Mouse (Mus musculus) v-Abl transformed pro-B cells (cell line): ENCODE data around the gene F11r.

ENCODE experiments used
- in situ Hi-C, 2 experiments: fragments of 400-800 bp; cut with MboI; formaldehyde crosslinking; loops; one replicate each; pipeline ENCODE4 v1.15.1; 2025; ENCODE audit not compliant: unreplicated experiment in 2 of 2

F11r gene

DNA sequence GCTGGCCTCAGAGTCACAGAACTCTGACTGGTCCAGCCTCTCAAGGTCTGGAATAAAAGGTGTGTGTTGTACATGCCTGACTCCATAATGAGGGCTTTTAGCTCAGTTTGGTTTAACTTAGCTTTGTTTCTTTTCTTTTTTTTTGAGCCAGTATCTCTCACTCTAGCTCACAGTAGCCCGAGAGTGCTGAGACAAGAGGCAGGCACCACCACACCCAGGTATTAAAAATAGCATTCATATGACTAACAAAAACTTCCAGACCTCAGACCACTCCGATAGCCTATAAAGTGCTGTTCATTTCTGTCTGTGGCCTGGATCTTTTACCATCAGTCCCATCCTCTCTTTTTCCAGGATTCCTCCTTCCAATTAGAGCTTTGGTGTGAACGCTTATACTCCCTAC lies 32.3 kb downstream of the F11r start:
- in situ Hi-C loops, result loop anchor here in 1 of 2 experiments (10.0 kb wide), 2 partner anchors 165 to 255 kb away; no protein-coding TSS in a partner anchor

DNA sequence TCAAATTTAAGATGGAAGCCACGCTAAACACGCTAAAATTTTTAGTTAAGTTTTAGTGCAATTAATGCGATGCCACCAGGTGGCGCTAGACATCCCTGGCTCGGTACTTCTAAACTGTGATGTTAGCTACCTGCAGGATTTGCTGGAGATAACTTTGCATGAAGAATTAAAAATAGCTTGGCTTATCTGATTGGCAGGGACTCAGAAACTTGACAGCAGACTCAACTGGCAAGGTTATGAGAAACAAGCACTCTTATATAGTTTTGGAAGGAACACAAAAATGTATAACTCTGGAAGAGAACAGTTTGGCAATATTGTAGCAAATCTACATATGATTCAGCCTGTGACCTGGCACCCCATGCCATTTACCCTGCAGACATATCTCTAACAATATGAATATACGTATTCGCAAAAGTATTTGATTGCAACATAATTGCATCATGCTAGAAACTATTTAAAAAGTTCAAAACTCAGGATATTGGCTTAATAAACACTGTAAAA lies 33.1 kb downstream of the F11r start:
- in situ Hi-C loops, result loop anchor here in 1 of 2 experiments (10.0 kb wide), 1 partner anchor 166 kb away; no protein-coding TSS in a partner anchor

DNA sequence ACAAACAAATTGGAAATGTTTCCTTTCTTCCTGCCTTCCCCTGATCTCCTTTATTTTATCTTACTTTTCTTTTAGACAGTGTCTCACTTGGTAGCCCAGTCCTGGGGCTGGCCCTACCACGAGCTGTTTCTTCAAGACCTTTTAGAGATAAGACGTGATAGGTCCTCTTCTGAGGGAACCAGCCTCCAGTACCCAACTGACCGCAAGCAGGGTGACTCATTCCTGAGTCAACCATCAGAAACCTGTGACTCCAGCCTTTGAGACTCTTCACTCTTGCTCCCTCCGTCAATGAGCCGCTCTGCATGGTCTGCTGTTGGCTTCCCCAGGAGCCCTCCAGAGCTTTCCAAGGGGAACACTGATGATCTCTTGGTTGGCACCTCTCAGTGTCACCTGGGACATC lies 33.6 kb downstream of the F11r start:
- in situ Hi-C loops, result loop anchor here in 1 of 2 experiments (10.0 kb wide), 1 partner anchor 166 kb away; no protein-coding TSS in a partner anchor

DNA sequence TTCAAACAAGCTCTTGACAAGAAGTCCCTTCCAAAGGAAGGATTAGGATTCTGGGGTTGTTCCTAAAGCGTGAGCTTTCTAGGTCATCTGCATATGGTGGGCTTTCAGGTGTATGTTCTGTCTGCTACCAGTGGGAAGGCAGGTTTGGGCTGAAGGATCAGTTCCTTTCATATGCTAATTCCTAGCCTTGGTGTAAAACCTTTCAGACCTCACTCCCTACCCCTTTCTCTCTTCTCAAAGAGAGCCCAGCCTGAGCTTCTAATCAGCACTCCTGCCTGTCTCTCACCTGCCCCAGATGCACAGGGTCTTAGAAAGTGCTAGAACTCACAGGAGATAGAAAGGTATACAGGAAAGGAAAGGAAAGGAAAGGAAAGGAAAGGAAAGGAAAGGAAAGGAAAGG lies 34.1 kb downstream of the F11r start:
- in situ Hi-C loops, result loop anchor here in 1 of 2 experiments (10.0 kb wide), 1 partner anchor 167 kb away; no protein-coding TSS in a partner anchor

DNA sequence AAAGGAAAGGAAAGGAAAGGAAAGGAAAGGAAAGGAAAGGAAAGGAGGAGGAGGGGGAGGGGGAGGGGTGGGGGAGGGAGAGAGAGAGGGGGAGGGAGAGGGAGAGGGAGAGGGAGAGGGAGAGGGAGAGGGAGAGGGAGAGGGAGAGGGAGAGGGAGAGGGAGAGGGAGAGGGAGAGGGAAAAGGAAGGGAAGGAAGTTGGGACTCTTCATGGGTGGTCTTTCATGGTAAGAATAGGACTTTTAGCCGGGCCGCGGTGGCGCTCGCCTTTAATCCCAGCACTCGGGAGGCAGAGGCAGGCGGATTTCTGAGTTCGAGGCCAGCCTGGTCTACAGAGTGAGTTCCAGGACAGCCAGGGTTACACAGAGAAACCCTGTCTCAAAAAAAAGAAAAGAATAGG lies 34.6 kb downstream of the F11r start:
- in situ Hi-C loops, result loop anchor here in 1 of 2 experiments (10.0 kb wide), 1 partner anchor 167 kb away; no protein-coding TSS in a partner anchor

DNA sequence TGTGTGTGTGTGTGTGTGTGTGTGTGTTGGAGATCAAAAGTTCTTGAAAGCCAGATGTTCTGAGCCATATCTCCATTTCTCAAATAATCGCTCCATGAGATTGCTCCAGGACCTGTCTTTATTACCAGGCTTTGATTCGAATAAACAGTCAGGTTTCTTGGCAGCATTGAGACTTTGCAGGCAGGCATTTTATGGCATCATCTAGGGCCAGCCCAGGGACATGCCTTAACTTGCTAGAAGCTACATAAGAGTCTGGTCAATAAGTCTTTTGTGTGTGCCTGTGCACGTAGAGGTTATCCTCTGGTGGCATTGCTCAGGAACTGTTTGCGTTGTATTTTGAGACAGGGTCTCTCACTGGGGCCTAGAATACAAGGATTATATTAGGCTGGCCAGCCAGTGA lies 36.2 kb downstream of the F11r start:
- in situ Hi-C loops, result loop anchor here in 1 of 2 experiments (10.0 kb wide), 1 partner anchor 169 kb away; no protein-coding TSS in a partner anchor

DNA sequence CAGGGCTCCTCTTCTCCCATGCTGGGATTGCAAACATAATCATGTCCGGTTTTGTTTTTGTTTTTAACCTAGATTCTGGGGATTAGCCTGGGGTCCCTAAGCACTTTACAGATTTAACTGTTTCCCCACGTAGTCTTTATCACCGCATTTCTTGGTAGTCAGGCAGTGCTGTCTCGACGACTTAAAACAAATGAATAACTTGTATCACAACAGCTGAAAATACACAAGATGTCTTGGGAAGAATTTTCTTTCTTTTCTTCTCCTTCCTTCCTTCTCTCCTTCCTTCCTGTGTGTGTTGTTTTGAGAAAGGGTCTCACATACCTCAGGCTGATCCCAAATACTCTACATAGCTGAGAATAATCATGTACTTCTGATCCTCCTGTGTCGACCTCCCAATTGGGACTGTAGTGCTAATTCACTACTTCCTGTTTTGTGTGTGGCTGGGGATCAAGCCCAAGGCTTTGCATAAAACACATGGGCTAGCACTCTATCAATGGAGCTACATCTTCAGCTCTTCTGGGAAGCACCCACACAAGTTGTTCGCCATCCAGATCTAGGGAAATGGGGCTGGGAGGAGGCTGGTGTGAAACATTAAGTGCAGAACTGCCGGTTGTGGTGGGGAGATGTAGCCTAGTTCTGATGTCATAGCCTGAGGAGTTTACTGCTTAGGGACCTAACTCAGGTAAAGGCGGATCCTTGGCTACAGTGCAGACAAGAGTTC lies 36.7 kb downstream of the F11r start:
- in situ Hi-C loops, result loop anchor here in 1 of 2 experiments (10.0 kb wide), 1 partner anchor 169 kb away; no protein-coding TSS in a partner anchor

DNA sequence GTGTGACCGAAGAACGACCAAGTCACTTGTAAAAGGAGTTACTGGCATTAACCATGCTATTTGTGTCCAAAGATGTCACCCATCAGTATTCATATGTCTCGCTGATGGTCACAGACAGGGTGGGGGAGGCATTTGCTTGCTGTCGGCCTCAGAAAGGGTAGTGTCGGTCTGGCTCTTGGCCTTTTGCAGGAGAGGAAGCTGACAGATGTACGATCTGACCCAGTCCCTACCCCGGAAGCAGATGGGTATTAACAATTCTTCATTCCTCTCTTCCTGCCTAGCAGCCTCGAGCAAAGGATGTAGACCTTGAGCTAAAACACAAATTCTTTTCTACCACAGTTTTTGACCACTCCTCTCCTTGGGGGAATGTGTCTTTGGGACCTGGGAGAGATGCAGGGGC lies 39.8 kb downstream of the F11r start:
- in situ Hi-C loops, result loop anchor here (5.0 to 25.0 kb wide), 6 partner anchors 110 to 590 kb away; partner anchors contain the start of genes Klhdc9 (in 2 of the 2), Cfap126 (in 1 of the 2), Dusp12 (in 1 of the 2) and Gm26620 (in 1 of the 2)

DNA sequence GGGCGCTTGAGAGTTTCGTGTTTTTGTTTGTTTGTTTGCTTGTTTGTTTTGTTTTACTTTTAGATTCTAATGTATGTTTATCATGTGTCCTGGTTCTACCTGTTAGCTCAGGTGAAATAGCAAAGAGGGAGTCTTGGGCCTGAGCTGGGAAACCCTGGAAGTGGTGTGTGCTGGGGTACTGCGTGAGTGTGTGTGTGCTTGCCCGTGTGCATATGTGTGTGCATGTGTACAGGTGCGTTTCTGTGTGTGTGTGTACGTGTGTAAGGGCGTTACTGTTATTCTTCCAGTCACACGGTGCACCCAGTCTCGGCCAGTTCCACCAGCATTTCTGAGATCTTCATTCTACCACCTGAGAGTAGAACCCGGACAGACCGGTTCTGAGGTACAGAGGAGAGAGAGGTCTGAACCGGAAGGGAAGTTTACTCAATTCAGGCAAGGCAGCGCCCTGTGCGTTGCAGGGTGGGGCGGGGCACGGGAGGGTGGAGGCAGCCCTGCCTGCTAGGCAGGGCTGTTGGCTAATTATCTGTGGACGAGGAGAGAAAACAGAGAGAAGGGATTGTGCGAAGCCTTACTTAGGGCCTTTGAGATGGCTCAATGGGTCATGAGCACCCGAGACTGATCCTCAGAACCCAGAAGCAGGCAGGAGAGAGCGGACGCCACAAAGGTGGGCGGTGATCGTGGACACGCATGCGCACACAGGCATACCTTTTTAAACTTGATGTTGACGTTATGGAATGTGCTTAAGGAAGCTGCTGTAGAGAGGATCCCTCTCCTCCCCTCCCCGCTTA lies 40.6 kb downstream of the F11r start:
- in situ Hi-C loops, result loop anchor here (5.0 to 25.0 kb wide), 6 partner anchors 109 to 591 kb away; partner anchors contain the start of genes Klhdc9 (in 2 of the 2), Cfap126 (in 1 of the 2), Dusp12 (in 1 of the 2) and Gm26620 (in 1 of the 2)

DNA sequence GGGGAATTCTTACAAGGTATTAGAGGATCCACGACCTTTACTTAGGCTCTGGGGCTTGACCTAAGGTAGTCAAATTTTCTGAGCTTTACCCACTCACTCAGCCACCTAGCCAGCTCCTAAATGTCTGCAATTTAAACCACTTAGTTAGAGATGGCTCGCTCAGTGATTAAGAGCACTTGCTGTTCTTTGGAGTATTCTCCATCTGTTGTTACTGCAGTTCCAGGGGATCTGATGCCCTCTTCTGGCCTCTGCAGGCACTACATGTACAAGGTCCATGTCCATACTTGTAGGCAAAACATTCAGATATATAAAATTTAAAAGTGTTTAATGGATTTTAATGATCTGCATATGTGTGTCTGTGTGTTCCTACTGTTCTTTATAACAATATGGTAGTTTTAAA lies 41.6 kb downstream of the F11r start:
- in situ Hi-C loops, result loop anchor here (5.0 to 25.0 kb wide), 6 partner anchors 108 to 592 kb away; partner anchors contain the start of genes Klhdc9 (in 2 of the 2), Cfap126 (in 1 of the 2), Dusp12 (in 1 of the 2) and Gm26620 (in 1 of the 2)

DNA sequence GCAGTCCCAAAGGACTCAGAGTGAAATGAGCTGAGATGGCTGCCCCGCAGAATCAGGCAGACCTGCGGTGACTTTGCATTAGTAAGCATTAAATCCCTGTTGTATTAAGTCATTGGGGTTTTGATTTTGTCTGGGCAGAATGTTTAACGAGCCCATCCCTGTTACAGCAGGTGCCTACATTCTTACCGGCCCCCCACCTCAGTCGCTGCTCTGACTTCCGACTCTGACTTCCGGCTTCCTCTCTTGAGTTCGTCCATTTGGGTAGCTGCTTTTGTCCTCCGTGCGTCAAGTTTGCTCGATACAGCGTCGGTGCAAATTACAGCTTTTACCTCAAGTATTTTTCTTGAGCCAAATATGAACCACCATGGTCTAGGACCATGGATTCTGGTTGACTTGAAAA lies 56.9 kb downstream of the F11r start:
- in situ Hi-C loops, result loop anchor here (10.0 to 25.0 kb wide), 5 partner anchors 93 to 607 kb away; partner anchors contain the start of genes Cfap126 (in 2 of the 2), Dusp12 (in 1 of the 2) and Gm26620 (in 1 of the 2)

DNA sequence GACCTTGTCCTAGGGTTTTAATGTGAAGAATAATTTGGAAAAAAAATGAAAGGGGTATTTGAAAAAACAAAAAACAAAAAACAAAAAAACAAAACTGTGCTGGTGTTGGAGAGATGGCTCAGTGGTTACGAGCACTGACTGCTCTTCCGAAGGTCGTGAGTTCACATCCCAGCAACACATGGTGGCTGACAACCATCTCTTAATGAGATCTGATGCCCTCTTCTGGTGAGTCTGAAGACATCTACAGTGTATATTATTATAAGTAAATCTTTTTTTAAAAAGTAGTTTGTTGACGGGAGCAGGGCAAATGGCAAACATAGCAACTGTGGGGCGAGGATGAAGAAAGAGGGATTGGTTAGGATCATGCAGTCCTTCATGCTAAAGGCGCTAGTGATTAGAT lies 58.0 kb downstream of the F11r start:
- in situ Hi-C loops, result loop anchor here (10.0 to 25.0 kb wide), 5 partner anchors 92 to 608 kb away; partner anchors contain the start of genes Cfap126 (in 2 of the 2), Dusp12 (in 1 of the 2) and Gm26620 (in 1 of the 2)

DNA sequence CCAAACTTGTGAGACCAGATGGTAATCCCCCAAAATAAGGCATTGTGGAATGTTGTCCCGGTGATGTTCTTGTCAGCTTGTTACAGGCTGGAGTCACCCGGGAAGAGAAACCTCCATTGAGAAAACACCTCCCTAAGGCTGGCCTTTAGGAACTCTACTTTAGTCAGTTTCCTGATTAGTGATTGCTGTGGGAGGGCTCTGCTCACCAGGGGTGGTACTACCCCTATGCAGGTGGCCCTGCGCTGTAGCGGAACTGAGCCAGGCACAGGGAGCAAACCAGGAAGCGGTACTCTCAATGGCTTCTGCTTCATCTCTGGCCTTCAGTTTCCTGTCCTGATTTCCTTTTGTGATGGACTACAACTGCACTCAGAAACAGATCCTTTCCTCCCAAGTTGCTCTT lies 62.5 kb downstream of the F11r start:
- in situ Hi-C loops, result loop anchor here (10.0 to 25.0 kb wide), 5 partner anchors 87 to 613 kb away; partner anchors contain the start of genes Cfap126 (in 2 of the 2), Dusp12 (in 1 of the 2) and Gm26620 (in 1 of the 2)

DNA sequence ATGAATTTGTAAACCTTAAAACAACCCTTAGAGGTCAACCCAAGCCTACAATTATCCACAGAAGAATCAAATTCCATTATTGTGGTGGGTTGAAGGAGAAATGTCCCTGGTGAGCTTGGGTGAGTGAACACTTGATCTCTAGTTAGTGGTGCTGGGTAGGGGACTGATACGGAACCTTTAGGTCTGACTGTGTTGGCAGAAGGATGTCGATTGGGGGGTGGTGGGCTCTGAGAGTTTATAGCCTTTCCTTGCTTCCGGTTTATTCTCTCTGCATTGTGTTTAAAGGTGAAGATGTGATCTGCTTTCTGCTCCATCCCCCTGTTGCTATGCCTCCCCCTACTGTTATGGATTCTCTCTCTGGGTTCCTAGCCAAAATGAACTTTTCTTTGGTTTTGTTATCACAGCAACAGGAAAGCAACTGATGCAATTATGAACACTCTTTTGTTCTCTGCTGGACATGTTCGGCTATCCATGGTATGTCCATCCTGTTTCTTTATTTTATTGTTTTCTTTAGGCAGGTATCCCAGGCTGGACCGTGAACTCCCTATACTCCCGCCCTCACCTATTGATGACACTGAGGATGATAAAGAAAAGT lies 63.8 kb downstream of the F11r start:
- in situ Hi-C loops, result no loop called here

DNA sequence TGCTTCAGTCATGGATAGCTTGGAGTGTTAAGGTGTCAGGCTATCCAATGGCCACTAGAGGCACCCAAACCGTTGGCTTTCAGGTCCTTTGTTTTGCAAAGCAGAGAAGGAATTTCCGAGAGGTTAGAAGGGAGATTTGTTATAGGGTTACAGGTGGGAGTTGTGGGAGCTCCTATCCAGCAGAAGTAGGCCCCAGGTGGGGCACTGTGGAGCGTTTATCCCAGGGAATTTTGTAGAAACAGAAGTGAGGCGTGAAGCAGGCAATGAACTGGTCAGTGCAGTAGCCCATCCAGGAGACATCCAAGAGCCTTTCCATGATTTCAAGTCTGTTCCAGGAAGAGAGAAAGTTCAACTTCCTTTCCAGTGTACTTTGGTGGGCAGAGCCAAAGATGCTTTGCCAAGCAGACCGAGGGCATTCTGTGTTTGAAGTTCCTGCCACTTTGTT lies 64.3 kb downstream of the F11r start:
- in situ Hi-C loops, result no loop called here

DNA sequence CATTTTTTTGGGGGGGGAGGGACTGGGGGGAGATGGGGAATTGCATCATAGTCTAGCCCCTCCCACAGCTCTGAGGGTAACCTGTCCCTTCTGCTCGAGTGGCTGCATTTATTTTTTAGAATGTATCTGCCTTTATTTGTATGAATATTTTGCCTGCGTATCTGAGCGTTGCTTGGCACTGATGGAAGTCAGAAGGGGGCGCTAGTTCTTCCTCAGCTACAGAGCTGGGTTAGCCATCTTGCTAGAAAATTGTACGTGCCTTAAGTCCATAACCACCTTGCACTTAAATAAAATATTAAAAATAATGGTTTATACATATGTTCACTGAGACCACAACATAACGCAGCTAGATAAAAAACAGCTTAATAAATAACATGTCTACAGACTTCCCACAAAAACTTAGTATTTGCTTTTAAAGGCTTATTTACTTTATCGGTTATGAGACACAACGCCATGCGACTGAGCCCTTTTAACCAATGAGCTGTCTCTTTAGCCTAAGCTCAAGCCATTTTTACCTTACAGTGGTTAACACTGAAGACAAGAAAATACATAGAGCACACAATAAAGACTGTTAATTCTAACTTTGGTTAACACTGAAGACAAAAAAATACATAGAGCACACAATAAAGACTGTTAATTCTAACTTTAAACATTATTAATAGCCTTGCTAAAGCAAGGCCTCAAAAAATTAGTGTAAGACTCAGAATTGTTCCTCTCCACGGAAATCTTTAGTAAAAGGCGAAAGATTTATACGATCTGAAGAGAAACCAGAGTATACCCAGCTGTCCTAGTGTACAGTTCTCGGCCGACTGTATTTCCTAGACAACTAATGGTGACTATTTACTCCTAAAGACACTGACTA lies 65.3 kb downstream of the F11r start:
- in situ Hi-C loops, result no loop called here

DNA sequence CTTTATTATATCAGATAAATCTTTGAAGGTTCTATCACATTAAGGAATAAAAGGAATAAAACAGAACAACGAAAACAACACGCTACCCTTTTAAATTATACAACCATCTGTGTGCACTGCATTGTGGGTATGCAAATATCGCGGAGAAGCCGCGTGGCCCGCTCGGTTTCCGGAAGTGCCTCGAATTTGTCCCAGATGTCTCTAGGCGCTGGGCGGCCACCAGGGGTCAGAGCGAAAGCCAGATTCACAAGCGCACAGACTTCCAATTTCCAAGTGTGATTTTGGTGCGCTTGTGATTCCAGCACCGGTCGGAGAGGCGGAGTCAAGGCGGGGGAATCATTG lies 65.9 kb downstream of the F11r start, which contains the start of gene Alyref2:
TSS of gene Alyref2 (plus strand) at position 229 of the 342 bp plus-strand sequence.
- in situ Hi-C loops, result no loop called here

DNA sequence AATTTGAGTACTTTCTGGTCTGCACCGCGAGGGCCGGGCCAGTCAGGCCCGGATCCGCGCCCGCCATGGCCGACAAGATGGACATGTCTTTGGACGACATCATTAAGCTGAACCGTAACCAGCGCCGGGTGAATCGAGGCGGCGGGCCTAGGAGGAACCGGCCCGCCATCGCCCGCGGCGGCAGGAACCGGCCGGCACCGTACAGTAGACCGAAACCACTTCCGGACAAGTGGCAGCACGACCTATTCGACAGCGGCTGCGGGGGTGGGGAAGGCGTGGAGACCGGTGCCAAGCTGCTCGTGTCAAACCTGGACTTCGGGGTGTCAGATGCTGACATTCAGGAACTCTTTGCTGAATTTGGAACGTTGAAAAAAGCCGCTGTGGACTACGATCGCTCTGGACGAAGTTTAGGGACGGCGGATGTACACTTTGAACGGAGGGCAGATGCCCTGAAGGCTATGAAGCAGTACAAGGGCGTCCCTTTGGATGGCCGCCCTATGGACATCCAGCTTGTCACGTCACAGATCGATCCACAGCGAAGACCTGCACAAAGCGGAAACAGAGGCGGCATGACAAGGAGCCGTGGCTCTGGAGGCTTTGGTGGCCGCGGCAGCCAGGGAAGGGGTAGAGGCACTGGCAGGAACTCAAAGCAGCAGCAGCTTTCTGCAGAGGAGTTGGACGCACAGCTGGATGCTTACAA lies 66.4 kb downstream of the F11r start:
- in situ Hi-C loops, result no loop called here
